Mouse (Mus musculus): Measurements from ENCODE around the gene Olfr1389.
A peak's percentile ranks its signal among the peaks of the same experiment; 100 is the strongest.
"Not testable (repeated sequence)": the region's sequence is repeated elsewhere in the genome, so short reads cannot be mapped to it uniquely, and the experiment has no call there.

Gene Olfr1389

DNA sequence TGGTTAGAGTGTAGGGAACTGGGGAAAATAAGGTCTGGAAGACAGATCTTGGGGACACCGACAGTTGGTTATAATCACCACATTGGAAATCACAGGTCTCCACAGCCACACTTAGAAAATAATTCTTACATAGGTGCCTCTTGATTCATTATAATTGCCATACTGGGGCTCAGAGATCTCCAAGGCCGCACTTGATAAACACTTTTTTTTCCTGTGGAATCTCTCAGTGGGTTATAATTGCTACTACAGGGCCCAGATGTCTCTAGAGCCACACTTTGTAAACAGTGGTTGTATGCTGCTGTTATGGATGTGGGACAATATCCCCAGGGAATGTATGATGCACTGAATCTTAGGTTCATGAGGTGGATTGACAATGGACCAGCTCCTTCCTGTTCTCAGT lies at the start of gene Olfr1389:
Gene Olfr1389 (plus strand): TSS at position 301 of the 400 bp plus-strand sequence.
- no peak for DNase-seq

DNA sequence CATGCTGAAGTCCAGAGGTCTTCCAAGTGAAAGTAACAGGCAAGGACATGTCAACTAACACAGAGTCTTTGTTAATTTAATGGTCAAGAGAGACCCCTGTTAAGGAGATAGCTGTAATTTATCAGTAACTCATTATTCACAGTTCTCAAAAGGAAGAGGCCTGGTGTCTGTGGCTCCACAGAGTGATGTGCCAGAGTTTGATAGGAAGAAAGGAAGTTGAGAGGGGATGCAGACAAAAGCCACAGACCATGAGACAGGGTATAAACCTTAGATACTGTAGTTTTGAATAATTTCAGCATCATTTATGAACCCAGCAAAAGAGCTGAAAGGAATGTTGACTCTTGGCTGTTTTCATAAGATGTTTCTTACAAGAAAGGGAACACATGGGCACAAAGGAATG lies 39.7 kb upstream of the Olfr1389 start:
- no peak for DNase-seq

DNA sequence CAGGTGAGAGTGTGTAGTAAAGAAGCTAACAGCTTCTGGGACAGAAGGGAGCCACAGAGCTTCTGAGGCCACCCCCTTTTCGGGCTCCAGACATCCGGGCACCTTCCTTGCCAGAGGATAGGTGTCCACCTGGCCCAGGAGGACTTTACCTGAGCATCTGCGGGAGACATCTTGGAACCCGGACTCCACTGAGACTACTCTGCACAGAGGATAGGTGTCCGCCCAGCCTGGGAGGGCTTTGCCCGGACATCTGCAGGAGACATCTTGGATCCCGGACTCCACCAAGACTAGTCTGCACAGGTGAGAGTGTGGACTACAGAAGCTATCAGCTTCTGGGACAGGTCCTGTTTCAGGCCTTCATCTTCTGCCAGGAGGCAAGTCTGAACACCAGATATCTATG lies 36.7 kb upstream of the Olfr1389 start:
- not testable (repeated sequence) for DNase-seq

DNA sequence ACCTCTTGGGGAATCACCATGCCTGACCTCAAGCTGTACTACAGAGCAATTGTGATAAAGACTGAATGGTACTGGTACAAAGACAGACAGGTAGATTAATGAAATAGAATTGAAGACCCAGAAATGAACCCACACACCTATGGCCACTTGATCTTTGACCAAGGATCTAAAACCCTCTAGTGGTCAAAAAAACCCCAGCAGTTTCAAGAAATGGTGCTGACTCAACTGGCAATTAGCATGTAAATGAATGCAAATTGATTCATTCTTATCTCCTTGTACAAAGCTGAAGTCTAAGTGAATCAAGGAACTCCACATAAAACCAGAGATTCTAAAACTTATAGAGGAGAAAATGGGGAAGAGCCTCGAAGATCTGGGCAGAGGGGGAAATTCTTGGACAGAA lies 30.2 kb upstream of the Olfr1389 start:
- not testable (repeated sequence) for DNase-seq

DNA sequence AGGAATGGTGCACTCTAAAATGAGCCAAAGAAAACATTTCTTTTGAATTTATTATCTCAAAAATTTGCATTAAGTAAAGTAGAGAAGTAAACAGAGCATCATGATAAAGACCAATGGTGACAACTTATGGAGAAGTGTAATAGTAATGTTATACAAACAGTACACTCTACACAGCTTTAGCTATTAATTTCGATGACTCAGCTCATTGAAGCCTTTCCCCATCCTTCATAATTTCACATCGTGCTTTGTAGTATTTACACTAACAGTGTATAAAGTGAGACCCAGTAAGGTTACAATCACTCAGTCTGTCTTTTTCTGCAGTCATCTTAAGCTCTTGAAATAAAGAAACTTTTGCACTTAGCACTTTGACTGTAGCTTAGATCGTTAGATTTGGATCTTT lies 16.1 kb upstream of the Olfr1389 start:
- no peak for DNase-seq

DNA sequence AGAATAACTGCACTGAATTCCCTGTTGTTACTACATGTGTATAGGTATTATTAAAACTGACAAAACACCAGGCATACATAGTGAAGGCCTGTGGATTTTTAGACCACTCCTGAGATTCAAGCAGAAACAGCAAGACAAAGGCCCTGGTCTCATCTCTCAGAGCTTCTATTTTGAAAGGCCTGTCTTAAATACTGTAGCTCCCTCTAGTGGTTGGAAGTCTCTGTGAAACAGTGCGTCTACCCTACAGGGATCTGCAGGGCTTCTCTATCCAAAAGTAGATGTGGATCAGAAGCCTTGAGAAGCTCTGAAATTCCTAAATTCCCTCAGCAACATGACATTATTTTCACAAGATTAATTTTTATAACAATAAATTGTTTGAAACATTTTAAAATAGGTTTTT lies 12.3 kb upstream of the Olfr1389 start:
- DNase-seq, result peak in 1 of 2 experiments; percentile 7

DNA sequence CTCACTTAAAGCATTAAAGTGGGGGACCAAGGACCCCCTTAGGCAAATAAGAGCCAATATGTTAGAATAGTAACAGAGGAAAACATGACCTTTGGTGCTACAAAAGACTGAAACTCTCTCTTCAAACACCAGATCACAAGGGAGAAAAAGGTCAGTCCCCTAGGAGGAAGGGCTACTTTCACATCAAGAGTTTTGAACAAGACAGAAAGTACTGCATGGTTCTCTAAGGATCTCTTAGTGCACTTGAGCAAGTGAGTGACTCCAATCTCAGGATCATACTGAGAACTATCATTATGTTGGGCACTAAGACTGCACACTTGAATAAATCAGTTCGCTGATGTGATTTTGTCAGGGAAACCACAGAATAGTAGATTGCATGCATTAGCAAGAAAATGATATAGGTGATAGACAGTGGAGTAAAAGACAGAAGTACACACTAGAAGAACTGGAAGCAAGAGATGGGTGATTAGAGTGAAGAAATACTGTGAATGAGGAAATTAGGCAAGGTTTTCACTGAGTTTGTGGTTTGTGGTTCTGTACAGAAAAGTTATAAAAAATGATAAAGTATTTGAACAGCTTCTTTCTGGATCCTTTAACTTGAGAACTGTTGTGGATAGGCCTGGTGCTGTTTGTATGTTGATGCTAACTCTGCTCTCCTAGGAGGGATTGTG lies 2.5 kb downstream of the Olfr1389 start:
- no peak for DNase-seq

DNA sequence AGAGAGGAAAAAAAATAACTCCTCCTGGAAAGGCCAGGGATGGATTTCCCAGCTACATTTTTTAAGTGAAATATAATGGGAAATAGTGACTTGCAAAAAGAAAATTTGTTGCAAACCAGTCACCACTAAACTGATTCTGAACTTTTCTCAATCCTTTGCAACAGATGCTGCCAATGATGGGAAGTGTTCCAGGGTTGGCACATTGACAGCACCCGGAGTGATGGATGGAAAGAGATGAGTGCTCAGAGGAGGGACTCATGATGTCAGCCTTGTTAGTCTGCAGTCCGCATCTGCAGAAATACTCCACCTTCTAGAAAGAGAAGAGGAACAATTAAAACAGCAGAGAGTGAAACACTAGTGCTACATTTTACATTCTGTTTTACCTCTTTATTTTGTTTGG lies 6.8 kb downstream of the Olfr1389 start:
- DNase-seq, result no peak

DNA sequence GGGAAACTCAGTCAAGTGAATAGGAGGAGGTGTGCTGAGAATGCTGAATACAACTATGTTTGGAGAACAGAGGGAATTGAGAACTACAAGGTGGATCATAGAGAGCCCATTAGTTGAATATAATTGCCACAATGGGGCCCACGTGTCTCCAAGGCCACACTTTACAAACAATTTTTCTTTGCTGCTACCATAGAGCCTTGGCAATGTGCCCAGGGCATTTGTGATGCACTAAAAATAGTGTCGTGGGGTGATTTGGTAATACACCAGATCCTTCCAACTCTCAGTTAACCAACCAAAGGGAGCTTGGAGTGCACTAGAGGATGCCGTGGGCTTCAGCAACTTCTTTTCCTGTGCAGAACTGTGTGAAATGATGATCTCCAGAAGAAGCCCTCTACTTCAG lies 13.5 kb downstream of the Olfr1389 start, which contains the start of gene Olfr1388:
Gene Olfr1388 (plus strand): TSS at position 214 of the 400 bp plus-strand sequence.
- DNase-seq, result no peak

DNA sequence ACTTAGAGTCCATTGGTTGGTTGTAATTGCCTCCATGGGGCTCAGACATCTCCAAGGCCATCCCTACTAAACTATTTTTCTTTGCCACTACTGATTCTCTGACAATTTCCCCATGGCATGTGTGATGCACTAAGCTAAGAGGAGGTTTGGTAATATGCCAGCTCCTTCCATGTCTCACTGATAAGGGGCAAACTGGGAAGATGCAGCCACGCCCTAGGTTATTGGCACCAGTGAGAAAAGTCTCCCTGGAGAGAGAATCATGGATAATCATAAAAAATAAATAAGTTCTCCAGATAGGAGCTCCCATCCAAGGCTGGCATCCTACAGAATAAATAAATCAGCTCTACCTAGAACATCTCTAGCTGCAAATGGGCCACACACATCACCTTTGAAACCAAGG lies 32.2 kb downstream of the Olfr1389 start, which contains the start of gene Olfr1387:
Gene Olfr1387 (plus strand): TSS at position 301 of the 400 bp plus-strand sequence.
- no peak for DNase-seq

DNA sequence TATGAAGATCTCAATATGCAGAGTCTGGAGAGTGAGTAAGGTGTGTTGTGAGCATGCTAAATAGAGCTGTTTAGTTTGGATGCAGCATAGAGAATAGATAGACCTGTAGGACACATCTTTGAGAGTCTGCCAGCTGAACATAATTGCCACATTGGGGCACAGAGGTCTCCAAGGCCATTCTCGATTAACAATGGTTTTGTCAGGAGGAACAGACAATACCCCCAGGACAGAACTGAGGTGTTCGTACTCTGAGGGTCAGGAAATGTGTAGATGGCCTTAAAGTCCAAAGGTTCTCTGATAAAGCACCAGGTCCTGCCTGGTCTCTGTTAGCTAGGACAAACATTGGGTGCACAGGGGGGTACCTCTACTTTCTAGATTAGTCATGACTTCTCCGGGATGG lies 41.9 kb downstream of the Olfr1389 start, which contains the start of gene Olfr1386:
Gene Olfr1386 (plus strand): TSS at position 301 of the 400 bp plus-strand sequence.
- DNase-seq, result not testable (repeated sequence)

All from lung, adult 18-20 months (tissue).